Mouse (Mus musculus): ENCODE results near the gene Trim3.

- no peak for TF ChIP-seq CTCF (IDR thresholded peaks at IDR 0.05; ENCODE audit: low read depth)
- TF ChIP-seq EP300 (optimal IDR thresholded peaks at IDR 0.05), result no peak
Measured at GRCm38 (mm10) chr7:105619701-105620100, 13.7 kb downstream of the Trim3 start.

Data from stomach, postnatal 0 days (tissue).